Mouse (Mus musculus) hindbrain, postnatal 0 days (tissue): Measurements from ENCODE around the gene Ldhb. TPM values are rescaled to one million over a fixed set of nuclear protein-coding genes. Genes with fewer than 3 reads are reported as not detected.

Experiments
- ATAC-seq: fragments of 200-750 bp; cut with Nextera tagmentation; 2 replicates; pipeline ENCODE4 v1.8.0; 2017; ENCODE audit warnings: mild to moderate bottlenecking, moderate TSS enrichment, moderate library complexity
- DNase-seq: peaks from one replicate; pipeline ENCODE4 v3.0.0-alpha.2; 2015; ENCODE audit warnings: low spot score
- H3K27ac ChIP-seq: fragments of 300-500 bp; sonication (generic); 2 replicates; pipeline ENCODE4 v1.5.1; 2014; ENCODE audit warnings: mild to moderate bottlenecking
- H3K27me3 ChIP-seq: fragments of 300-500 bp; sonication (generic); 2 replicates; pipeline ENCODE4 v1.6.1; 2014; ENCODE audit warnings: low read length, mixed read lengths; ENCODE audit not compliant: insufficient read depth
- H3K36me3 ChIP-seq: fragments of 300-500 bp; sonication (generic); 2 replicates; pipeline ENCODE4 v1.6.1; 2014; ENCODE audit warnings: low read length, mixed read lengths; ENCODE audit not compliant: insufficient read depth
- H3K4me1 ChIP-seq: fragments of 300-500 bp; sonication (generic); 2 replicates; pipeline ENCODE4 v1.6.1; 2014; ENCODE audit warnings: antibody characterized with exemption, low read length, mixed read lengths; ENCODE audit not compliant: insufficient read depth
- H3K4me2 ChIP-seq: fragments of 300-500 bp; sonication (generic); 2 replicates; pipeline ENCODE4 v1.6.1; 2014; ENCODE audit warnings: low read depth, mild to moderate bottlenecking, low read length, moderate library complexity, mixed read lengths
- H3K4me3 ChIP-seq: fragments of 300-500 bp; sonication (generic); 2 replicates; pipeline ENCODE4 v1.5.1; 2014; ENCODE audit warnings: low read length
- H3K9ac ChIP-seq: fragments of 300-500 bp; sonication (generic); replicated peaks from 2 replicates; pipeline ENCODE4 v1.6.1; 2014; ENCODE audit warnings: mild to moderate bottlenecking, low read length, moderate library complexity, mixed read lengths
- H3K9me3 ChIP-seq: fragments of 300-500 bp; sonication (generic); 2 replicates; pipeline ENCODE4 v1.6.1; 2016; ENCODE audit warnings: low read length, mixed read lengths
- CTCF ChIP-seq: IDR thresholded peaks from 2 replicates; pipeline ENCODE4 v1.5.1; 2016; ENCODE audit warnings: antibody characterized with exemption, control low read depth, low read depth
- WGBS: fragments of 180-500 bp; shearing (Covaris S2); extraction: QIAGEN DNeasy Blood & Tissue Kit; methylation state at CpG from one replicate; pipeline ENCODE4 v1.1.7; 2014; 5-methylcytosine and 5-hydroxymethylcytosine counted together
- polyA plus RNA-seq: library from polyadenylated mRNA; unstranded; fragments of >200 nt; fragmentation: Nextera tagmentation; extraction: Ambion mirVana; gene quantifications from 2 replicates; pipeline ENCODE4 v1.2.1, GENCODE M21; 2015
- total RNA-seq: library from RNA; depleted of rRNA; stranded (reverse); fragments of >200 nt; gene quantifications from 2 replicates; pipeline ENCODE4 v1.2.3, GENCODE M21; 2014; rRNA removed

Ldhb gene
- total and polyA plus RNA-seq, 2 experiments from 2014 or later = 230 to 663 TPM

DNA sequence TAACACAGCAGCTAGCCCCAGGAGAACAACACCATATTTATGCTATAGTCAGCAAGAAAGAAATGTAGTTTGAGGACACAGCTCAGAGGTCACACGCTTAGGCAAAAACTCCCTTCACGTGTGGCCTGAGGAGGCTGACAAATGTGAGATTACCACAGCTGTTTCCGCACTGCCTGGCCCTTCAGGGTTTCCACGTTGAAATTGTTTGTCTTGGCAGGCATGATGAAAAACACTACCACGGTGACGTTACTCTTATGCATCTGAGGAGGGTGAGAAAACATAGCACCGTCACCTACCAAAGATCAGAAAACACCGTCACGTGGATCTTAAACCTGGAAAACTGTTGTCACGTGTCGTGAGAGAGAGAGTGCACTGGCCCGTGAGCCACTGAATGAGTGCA, 56.4 kb downstream of the Ldhb start:
- Histone ChIP-seq H3K27me3 (no peaks in the 10 kb centered on the region), H3K9ac (no peak overlapping the region), H3K36me3 (no peaks in the 10 kb centered on the region), H3K4me2 (no peak overlapping the region), H3K4me3 (no peak overlapping the region), H3K9me3 (no peaks in the 10 kb centered on the region), H3K4me1 (no peaks in the 10 kb centered on the region), H3K27ac (no peak overlapping the region)
- ATAC-seq (no peak), DNase-seq (no peak)
- 79% methylated on average over 12 of the region's 12 CpGs for WGBS
- no peak for TF ChIP-seq CTCF

Other genes with a start within 250 kb of the Ldhb start
- not detected in 2 replicates for gene Iapp, start 209.5 kb downstream of the Ldhb start, total RNA-seq
- 0.21 and 0.41 TPM in 2 replicates for gene Iapp, start 209.5 kb downstream of the Ldhb start, polyA plus RNA-seq
- 1.3 TPM in 2 replicates for gene Slco1a5, start 185.0 kb downstream of the Ldhb start, total RNA-seq
- gene Slco1a5, start 185.0 kb downstream of the Ldhb start, polyA plus RNA-seq = 0.96 and 1.0 TPM in 2 replicates
- gene Pyroxd1, start 162.3 kb downstream of the Ldhb start, total RNA-seq = 8.3 and 12.0 TPM in 2 replicates
- gene Pyroxd1, start 162.3 kb downstream of the Ldhb start, polyA plus RNA-seq = 17.5 and 18.5 TPM in 2 replicates
- 17.4 and 25.4 TPM in 2 replicates for gene Recql, start 120.9 kb downstream of the Ldhb start, total RNA-seq
- 16.6 and 17.6 TPM in 2 replicates for gene Recql, start 120.9 kb downstream of the Ldhb start, polyA plus RNA-seq
- 36.4 and 49.7 TPM in 2 replicates for gene Golt1b, start 120.7 kb downstream of the Ldhb start, total RNA-seq
- gene Golt1b, start 120.7 kb downstream of the Ldhb start, polyA plus RNA-seq = 62.2 and 65.6 TPM in 2 replicates
- gene Spx, start 94.5 kb downstream of the Ldhb start, total RNA-seq = 0.75 and 3.6 TPM in 2 replicates
- 2.6 and 3.7 TPM in 2 replicates for gene Spx, start 94.5 kb downstream of the Ldhb start, polyA plus RNA-seq
- 0.10 and 0.18 TPM in 2 replicates for gene Gys2, start 34.8 kb downstream of the Ldhb start, total RNA-seq
- gene Gys2, start 34.8 kb downstream of the Ldhb start, polyA plus RNA-seq = 0.38 TPM in 1 of 2 replicates, not detected in the other
- 10.1 and 13.7 TPM in 2 replicates for gene Kcnj8, start 63.7 kb upstream of the Ldhb start, total RNA-seq
- 7.7 and 8.8 TPM in 2 replicates for gene Kcnj8, start 63.7 kb upstream of the Ldhb start, polyA plus RNA-seq
- gene Abcc9, start 194.4 kb upstream of the Ldhb start, total RNA-seq = 8.9 and 10.4 TPM in 2 replicates
- 2.0 and 2.1 TPM in 2 replicates for gene Abcc9, start 194.4 kb upstream of the Ldhb start, polyA plus RNA-seq
- gene Cmas, start 248.7 kb upstream of the Ldhb start, total RNA-seq = 59.1 and 70.7 TPM in 2 replicates
- gene Cmas, start 248.7 kb upstream of the Ldhb start, polyA plus RNA-seq = 168 and 171 TPM in 2 replicates